Mouse (Mus musculus) urinary bladder, postnatal 4 days (tissue): ENCODE results near the gene Tcf15.
A peak's percentile ranks its signal among the peaks of the same experiment; 100 is the strongest.

Source experiments
- DNase-seq, 2 experiments: peaks; one replicate each; pipeline ENCODE4 v3.0.0; 2021 to 2022; ENCODE audit warnings: low spot score in 2 of 2

Tcf15 gene

GRCm38 (mm10) chr2:152174861-152175260, 31.5 kb downstream of the Tcf15 start:
- DNase-seq = no peak

GRCm38 (mm10) chr2:152176659-152177058, 33.3 kb downstream of the Tcf15 start:
- no peak for DNase-seq

GRCm38 (mm10) chr2:152177162-152177805, 33.9 kb downstream of the Tcf15 start:
- no peak for DNase-seq

DNA sequence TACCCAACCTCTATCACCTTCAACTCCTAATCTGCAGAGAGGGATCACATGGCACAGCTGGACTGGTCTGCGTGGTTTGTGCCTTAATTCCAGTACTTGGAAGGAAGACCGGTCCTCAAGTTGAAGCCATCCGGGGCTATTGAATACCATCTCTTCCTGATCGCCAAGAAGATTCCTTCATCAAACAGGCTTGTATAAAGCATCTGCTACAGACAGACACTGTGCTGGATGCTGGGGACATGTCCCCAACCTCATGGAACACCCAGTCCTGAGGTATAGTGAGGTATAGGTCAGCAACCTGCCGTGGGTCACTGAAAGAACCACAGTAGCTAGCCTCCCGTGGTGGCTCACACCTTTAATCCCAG, 34.4 kb downstream of the Tcf15 start:
- peak in 1 of 2 experiments; percentile 44 for DNase-seq

GRCm38 (mm10) chr2:152178345-152178744, 35.0 kb downstream of the Tcf15 start:
- DNase-seq = no peak

DNA sequence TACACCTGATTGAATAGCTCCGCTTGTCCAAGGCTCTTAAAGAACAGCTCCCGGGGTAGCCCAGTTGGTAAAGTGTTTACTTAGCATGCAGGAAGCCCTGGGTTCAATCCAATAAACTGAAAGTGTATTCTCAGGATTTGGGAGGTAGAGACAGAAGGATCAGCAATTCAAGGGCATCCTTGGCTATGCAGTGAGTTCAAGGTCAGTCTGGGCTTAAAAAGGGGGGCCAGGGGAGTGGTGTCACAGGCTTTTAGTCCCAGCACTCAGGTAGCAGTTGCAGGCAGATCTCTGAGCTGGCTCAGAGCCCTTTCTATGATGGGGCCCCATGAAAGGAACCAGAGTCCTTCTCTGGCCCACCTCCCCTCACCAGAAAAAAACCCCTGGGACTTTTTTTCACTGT, 35.9 kb downstream of the Tcf15 start:
- DNase-seq = peak in 1 of 2 experiments; percentile 43

GRCm38 (mm10) chr2:152180323-152180722, 37.0 kb downstream of the Tcf15 start:
- peak; percentile 49 to 64 for DNase-seq

- DNase-seq = no peak
These were observed 43.8 kb downstream of the Tcf15 start for GRCm38 (mm10) chr2:152187132-152187531.

- peak in 1 of 2 experiments; percentile 33 for DNase-seq
These were observed 45.9 kb downstream of the Tcf15 start for GRCm38 (mm10) chr2:152189213-152189612.

DNA sequence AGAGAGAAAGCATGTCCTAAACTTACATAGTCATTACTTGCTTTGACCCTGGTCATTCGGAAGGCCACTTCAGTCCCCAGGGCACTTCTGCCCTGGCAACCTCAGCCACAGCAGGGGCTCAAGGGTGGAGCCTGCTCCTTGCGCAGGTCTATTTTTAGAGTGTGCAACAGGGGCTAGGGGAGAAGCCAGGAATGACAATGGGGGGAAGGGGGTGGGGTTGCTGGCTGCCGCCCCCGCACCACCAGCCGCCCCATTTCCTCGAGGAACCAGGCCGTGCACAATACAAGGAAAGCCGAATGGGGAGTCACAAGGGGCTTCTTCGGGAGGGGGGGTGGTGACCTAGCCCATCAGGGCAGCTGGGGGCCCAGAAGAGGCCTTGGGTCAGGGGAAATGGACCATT, 46.3 kb downstream of the Tcf15 start:
- no peak for DNase-seq

DNA sequence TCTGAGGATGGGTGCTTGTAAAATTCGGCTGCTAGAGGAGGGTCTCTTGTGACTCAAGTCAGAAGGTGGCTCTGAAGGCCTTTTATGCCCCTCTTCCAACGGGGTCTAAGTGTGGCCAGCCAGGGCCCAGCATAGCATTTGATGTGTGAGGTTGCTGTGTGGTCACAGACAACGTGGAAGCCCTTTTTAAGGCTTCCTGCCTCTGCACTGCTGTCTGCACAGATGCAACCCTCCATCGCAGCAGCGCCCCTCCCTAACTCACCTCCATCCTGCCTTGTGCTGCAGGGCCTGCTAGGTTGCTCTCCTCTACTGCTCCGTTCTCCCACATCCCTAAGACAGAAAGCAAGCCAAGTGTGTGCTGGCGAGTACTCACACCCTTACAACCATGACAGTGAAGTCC, 46.8 kb downstream of the Tcf15 start:
- DNase-seq = no peak

- no peak for DNase-seq
These were observed 49.4 kb downstream of the Tcf15 start for GRCm38 (mm10) chr2:152192591-152193345.

DNA sequence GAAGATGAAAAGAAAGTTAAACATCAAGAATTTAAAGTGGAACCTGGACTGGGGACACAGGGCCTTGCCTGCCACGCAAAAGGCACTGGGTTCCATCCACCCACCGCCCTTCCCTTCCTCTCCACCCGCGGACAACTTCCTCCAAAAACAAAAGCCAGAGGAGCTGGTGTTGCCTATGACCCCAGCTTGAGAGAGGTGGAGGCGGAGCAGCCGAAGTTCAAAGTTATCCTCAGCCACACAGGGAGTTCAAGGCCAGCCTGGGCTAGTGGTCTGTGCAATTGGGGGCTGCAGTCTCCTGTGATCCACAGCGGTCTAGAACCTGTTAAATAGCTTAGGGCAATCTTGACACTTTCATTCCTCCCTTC, 50.0 kb downstream of the Tcf15 start:
- DNase-seq = no peak

GRCm38 (mm10) chr2:152194586-152194985, 51.2 kb downstream of the Tcf15 start:
- no peak for DNase-seq

- no peak for DNase-seq
These were observed 53.5 kb downstream of the Tcf15 start for GRCm38 (mm10) chr2:152196896-152197295.

DNA sequence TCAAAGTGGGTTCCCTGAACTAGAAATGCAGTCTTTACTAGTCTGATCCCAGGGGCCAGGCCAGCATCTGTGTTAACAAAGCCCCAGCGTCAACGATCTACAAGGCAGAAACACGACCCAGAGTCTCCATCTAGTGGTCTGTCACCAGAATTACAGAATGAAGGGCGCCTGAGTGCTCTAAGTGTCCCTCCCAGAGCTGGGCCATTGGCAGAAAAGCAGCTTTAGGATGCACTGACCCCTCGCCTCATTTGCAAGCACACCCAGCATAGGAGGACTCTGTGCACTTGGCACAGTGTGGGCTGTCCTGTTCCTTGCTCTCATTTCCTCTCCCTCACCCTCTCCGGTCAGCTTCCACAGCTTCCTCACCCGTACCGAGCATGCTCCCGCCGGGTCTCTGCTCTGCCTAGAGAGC, 53.9 kb downstream of the Tcf15 start:
- DNase-seq = peak in 1 of 2 experiments; percentile 45
